Mouse (Mus musculus): ENCODE measurements around the gene Rnf11.

GRCm38 (mm10) chr4:109504885-109505284 lies 20.4 kb upstream of the Rnf11 start:
- peak; percentile 50 for TF ChIP-seq CTCF (conservative IDR thresholded peaks at IDR 0.05; ENCODE audit: low read length)
- TF ChIP-seq POU5F1 (IDR thresholded peaks at IDR 0.05; ENCODE audit: borderline replicate concordance, low read length), result no peak
- no peak for TF ChIP-seq NANOG (IDR thresholded peaks at IDR 0.05; ENCODE audit: borderline replicate concordance, low read length)
